Mouse (Mus musculus): ENCODE data around the gene Pard3b. TPM values are rescaled to one million over a fixed set of nuclear protein-coding genes. Genes with fewer than 3 reads are reported as not detected.

Pard3b gene
- polyA plus RNA-seq, 1 experiment from 2014 or later: 10.5 TPM

DNA sequence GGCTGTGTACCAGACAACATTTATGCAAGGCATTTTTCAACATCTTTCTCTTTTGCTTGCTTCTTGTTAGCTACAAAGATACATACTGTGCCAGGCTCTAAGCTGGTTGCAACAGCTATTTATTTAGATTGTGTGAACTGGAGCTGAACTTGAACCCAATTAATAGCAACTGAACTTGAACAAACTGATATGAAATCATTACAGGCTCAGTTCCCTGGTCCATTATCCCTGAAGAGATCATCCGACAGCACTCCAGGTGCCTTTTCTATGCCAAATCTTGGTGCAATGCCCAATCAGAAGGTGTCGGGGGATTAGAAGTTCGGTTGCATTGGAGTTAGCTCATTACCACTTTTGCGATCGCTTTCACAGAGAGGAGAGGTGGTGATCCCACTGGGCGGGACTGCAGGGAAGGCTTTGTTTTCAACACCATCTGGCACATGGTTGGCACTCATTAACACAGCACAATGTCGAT is 414.6 kb downstream of the Pard3b start:
- no peak overlapping the region for H3K27ac ChIP-seq (ENCODE audit: low read depth, low read length)
- H3K9ac ChIP-seq (ENCODE audit: low read depth, low read length): no peak overlapping the region
- no peak overlapping the region for H3K4me2 ChIP-seq
- WGBS (ENCODE audit: insufficient replicate concordance): 49% methylated on average over 7 of the region's 7 CpGs
- no peaks in the 10 kb centered on the region for H3K36me3 ChIP-seq (ENCODE audit: control insufficient read depth, insufficient read depth, low read length)
- no peaks in the 10 kb centered on the region for H3K4me1 ChIP-seq (ENCODE audit: control insufficient read depth, insufficient read depth, low read length)
- no peak for ATAC-seq (replicated peaks; ENCODE audit: insufficient number of reproducible peaks, low FRiP score, low TSS enrichment)
- H3K9me3 ChIP-seq (replicated peaks; ENCODE audit: control insufficient read depth, low read length): no peaks in the 10 kb centered on the region
- no peaks in the 10 kb centered on the region for H3K27me3 ChIP-seq (ENCODE audit: control insufficient read depth, insufficient read depth, low read length)
- no peak overlapping the region for H3K4me3 ChIP-seq (ENCODE audit: low read depth, low read length)

- H3K9ac ChIP-seq (ENCODE audit: low read depth, low read length): no peak overlapping the region
- H3K27ac ChIP-seq (ENCODE audit: low read depth, low read length): no peak overlapping the region
- ATAC-seq (replicated peaks; ENCODE audit: insufficient number of reproducible peaks, low FRiP score, low TSS enrichment): no peak
- no peak overlapping the region for H3K4me3 ChIP-seq (ENCODE audit: low read depth, low read length)
- 79% methylated on average over 6 of the region's 6 CpGs for whole genome bisulfite sequencing (ENCODE audit: insufficient replicate concordance)
- H3K27me3 ChIP-seq (ENCODE audit: control insufficient read depth, insufficient read depth, low read length): no peaks in the 10 kb centered on the region
- H3K9me3 ChIP-seq (replicated peaks; ENCODE audit: control insufficient read depth, low read length): no peaks in the 10 kb centered on the region
- H3K36me3 ChIP-seq (ENCODE audit: control insufficient read depth, insufficient read depth, low read length): no peaks in the 10 kb centered on the region
- no peaks in the 10 kb centered on the region for H3K4me1 ChIP-seq (ENCODE audit: control insufficient read depth, insufficient read depth, low read length)
- no peak overlapping the region for H3K4me2 ChIP-seq
Measured at GRCm38 (mm10) chr1:62055280-62055679, 416.7 kb downstream of the Pard3b start.

- Histone ChIP-seq H3K4me1 (ENCODE audit: control insufficient read depth, insufficient read depth, low read length) (no peaks in the 10 kb centered on the region), H3K9ac (ENCODE audit: low read depth, low read length) (no peak overlapping the region), H3K9me3 (replicated peaks; ENCODE audit: control insufficient read depth, low read length) (0 out of 2 replicates have a peak, but pooled peaks cover 7% of the 10 kb centered on the region), H3K4me2 (no peak overlapping the region), H3K27ac (ENCODE audit: low read depth, low read length) (no peak overlapping the region), H3K36me3 (ENCODE audit: control insufficient read depth, insufficient read depth, low read length) (no peaks in the 10 kb centered on the region), H3K27me3 (ENCODE audit: control insufficient read depth, insufficient read depth, low read length) (no peaks in the 10 kb centered on the region), H3K4me3 (ENCODE audit: low read depth, low read length) (no peak overlapping the region)
- no peak for ATAC-seq (replicated peaks; ENCODE audit: insufficient number of reproducible peaks, low FRiP score, low TSS enrichment)
- 75% methylated on average over 6 of the region's 6 CpGs for WGBS (ENCODE audit: insufficient replicate concordance)
Measured at GRCm38 (mm10) chr1:62070617-62071016, 432.0 kb downstream of the Pard3b start.

- Histone ChIP-seq H3K36me3 (ENCODE audit: control insufficient read depth, insufficient read depth, low read length) (no peaks in the 10 kb centered on the region), H3K4me3 (ENCODE audit: low read depth, low read length) (no peak overlapping the region), H3K9me3 (replicated peaks; ENCODE audit: control insufficient read depth, low read length) (0 out of 2 replicates have a peak, but pooled peaks cover 7% of the 10 kb centered on the region), H3K4me2 (no peak overlapping the region), H3K27me3 (ENCODE audit: control insufficient read depth, insufficient read depth, low read length) (no peaks in the 10 kb centered on the region), H3K27ac (ENCODE audit: low read depth, low read length) (no peak overlapping the region), H3K4me1 (ENCODE audit: control insufficient read depth, insufficient read depth, low read length) (no peaks in the 10 kb centered on the region), H3K9ac (ENCODE audit: low read depth, low read length) (no peak overlapping the region)
- WGBS (ENCODE audit: insufficient replicate concordance): 71% methylated on average over 7 of the region's 7 CpGs
- no peak for ATAC-seq (replicated peaks; ENCODE audit: insufficient number of reproducible peaks, low FRiP score, low TSS enrichment)
Measured at GRCm38 (mm10) chr1:62071139-62071538, 432.5 kb downstream of the Pard3b start.

DNA sequence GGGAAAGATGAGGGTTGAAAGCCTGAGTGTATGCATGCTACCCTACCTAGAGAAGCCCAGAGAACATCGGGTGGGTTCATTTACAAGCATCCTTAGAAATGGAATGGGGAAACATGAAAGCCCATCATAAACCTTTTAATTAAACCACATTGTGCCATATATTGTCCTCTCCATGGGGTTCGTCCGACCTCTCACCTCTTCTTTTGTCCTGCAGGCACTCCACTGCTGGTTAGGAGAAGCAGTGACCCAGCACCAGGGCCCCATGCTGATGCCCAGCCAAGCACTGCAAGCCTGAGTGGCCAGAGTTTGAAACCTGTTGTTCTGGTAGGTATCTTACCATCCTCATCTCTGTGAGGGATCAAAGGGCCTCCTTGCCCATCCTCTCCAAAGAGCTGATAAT is 437.5 kb downstream of the Pard3b start:
- ATAC-seq (replicated peaks; ENCODE audit: insufficient number of reproducible peaks, low FRiP score, low TSS enrichment): no peak
- 87% methylated on average over 3 of the region's 3 CpGs for WGBS (ENCODE audit: insufficient replicate concordance)
- H3K4me3 ChIP-seq (ENCODE audit: low read depth, low read length): no peak overlapping the region
- H3K4me1 ChIP-seq (ENCODE audit: control insufficient read depth, insufficient read depth, low read length): no peaks in the 10 kb centered on the region
- H3K9ac ChIP-seq (ENCODE audit: low read depth, low read length): no peak overlapping the region
- H3K27ac ChIP-seq (ENCODE audit: low read depth, low read length): no peak overlapping the region
- no peaks in the 10 kb centered on the region for H3K36me3 ChIP-seq (ENCODE audit: control insufficient read depth, insufficient read depth, low read length)
- H3K9me3 ChIP-seq (replicated peaks; ENCODE audit: control insufficient read depth, low read length): no peaks in the 10 kb centered on the region
- H3K4me2 ChIP-seq: no peak overlapping the region
- no peaks in the 10 kb centered on the region for H3K27me3 ChIP-seq (ENCODE audit: control insufficient read depth, insufficient read depth, low read length)

DNA sequence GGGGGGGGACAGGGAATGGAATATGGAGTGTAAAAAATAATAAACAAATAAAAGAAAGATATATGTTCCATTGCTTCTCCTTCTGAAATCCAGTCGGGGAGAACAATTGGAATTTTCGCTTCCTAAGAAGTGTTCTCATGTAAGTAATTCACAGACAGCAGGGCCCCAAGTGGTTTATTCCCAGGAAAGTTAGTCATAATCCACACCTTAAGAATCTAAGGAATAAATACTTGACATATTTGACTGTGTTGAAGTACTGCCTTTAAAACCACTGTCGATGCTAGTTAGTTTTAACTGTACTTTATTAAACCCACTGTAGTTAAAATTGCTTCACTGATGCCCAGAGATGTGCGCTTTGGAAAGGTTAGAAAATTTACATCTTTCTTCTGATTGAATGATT is 442.5 kb downstream of the Pard3b start:
- no peak for ATAC-seq (replicated peaks; ENCODE audit: insufficient number of reproducible peaks, low FRiP score, low TSS enrichment)
- no peak overlapping the region for H3K4me3 ChIP-seq (ENCODE audit: low read depth, low read length)
- no peaks in the 10 kb centered on the region for H3K9me3 ChIP-seq (replicated peaks; ENCODE audit: control insufficient read depth, low read length)
- no peak overlapping the region for H3K4me2 ChIP-seq
- WGBS (ENCODE audit: insufficient replicate concordance): 81% methylated on average over 4 of the region's 4 CpGs
- H3K27ac ChIP-seq (ENCODE audit: low read depth, low read length): no peak overlapping the region
- no peak overlapping the region for H3K9ac ChIP-seq (ENCODE audit: low read depth, low read length)
- peaks cover 2% of the 10 kb centered on the region; the same call in 1 of the 2 replicates for H3K4me1 ChIP-seq (ENCODE audit: control insufficient read depth, insufficient read depth, low read length)
- H3K27me3 ChIP-seq (ENCODE audit: control insufficient read depth, insufficient read depth, low read length): no peaks in the 10 kb centered on the region
- no peaks in the 10 kb centered on the region for H3K36me3 ChIP-seq (ENCODE audit: control insufficient read depth, insufficient read depth, low read length)

GRCm38 (mm10) chr1:62085995-62086394 is 447.4 kb downstream of the Pard3b start:
- 49% methylated on average over 6 of the region's 6 CpGs for WGBS (ENCODE audit: insufficient replicate concordance)
- H3K27ac ChIP-seq (ENCODE audit: low read depth, low read length): no peak overlapping the region
- H3K9ac ChIP-seq (ENCODE audit: low read depth, low read length): no peak overlapping the region
- no peak overlapping the region for H3K4me3 ChIP-seq (ENCODE audit: low read depth, low read length)
- no peak for ATAC-seq (replicated peaks; ENCODE audit: insufficient number of reproducible peaks, low FRiP score, low TSS enrichment)
- H3K9me3 ChIP-seq (replicated peaks; ENCODE audit: control insufficient read depth, low read length): no peaks in the 10 kb centered on the region
- H3K27me3 ChIP-seq (ENCODE audit: control insufficient read depth, insufficient read depth, low read length): no peaks in the 10 kb centered on the region
- no peaks in the 10 kb centered on the region for H3K36me3 ChIP-seq (ENCODE audit: control insufficient read depth, insufficient read depth, low read length)
- H3K4me2 ChIP-seq: no peak overlapping the region
- H3K4me1 ChIP-seq (ENCODE audit: control insufficient read depth, insufficient read depth, low read length): peaks cover 2% of the 10 kb centered on the region; the same call in 1 of the 2 replicates

DNA sequence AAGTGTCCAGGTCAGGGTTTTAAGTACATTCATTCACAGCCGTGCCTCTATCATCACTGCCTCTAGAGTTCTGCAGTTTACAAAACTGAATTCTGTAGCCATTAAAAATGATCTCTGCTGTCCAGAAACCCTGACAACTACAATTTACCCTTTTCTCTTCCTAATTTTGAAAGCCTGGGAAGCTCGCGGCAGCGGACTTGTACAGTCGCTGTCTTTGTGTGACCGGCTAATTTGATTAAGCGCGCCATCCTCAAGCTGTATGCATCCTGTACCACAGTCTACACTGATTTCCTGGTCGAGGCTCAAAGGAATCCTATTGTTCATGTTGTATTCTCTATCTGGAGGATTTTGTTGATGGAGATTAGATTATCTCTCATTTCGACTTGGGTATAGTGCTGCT is 448.8 kb downstream of the Pard3b start:
- 76% methylated on average over 10 of the region's 10 CpGs for WGBS (ENCODE audit: insufficient replicate concordance)
- H3K4me2 ChIP-seq: no peak overlapping the region
- H3K36me3 ChIP-seq (ENCODE audit: control insufficient read depth, insufficient read depth, low read length): no peaks in the 10 kb centered on the region
- no peaks in the 10 kb centered on the region for H3K9me3 ChIP-seq (replicated peaks; ENCODE audit: control insufficient read depth, low read length)
- no peak overlapping the region for H3K27ac ChIP-seq (ENCODE audit: low read depth, low read length)
- no peak overlapping the region for H3K9ac ChIP-seq (ENCODE audit: low read depth, low read length)
- ATAC-seq (replicated peaks; ENCODE audit: insufficient number of reproducible peaks, low FRiP score, low TSS enrichment): no peak
- no peak overlapping the region for H3K4me3 ChIP-seq (ENCODE audit: low read depth, low read length)
- H3K27me3 ChIP-seq (ENCODE audit: control insufficient read depth, insufficient read depth, low read length): no peaks in the 10 kb centered on the region
- H3K4me1 ChIP-seq (ENCODE audit: control insufficient read depth, insufficient read depth, low read length): peaks cover 2% of the 10 kb centered on the region; the same call in 1 of the 2 replicates

DNA sequence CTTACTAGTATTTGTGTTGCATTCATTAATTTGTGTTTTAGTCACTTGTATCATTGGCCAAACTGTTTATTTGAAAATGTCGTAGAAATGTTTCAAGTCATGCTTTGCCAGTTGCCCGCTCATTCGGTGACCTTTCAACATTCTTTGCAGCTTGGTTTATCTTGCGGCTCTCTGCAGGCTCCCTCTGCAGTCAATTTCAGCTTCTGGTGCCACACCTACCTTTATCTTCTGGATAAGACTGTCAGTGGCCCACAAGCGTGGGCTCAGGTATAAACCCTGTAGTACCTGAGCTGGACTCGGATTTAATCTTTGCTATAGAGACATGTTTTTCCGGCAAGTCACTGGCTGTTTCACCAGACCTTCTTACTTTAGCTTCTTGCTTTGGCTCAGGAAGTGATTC is 456.3 kb downstream of the Pard3b start:
- Histone ChIP-seq H3K4me1 (ENCODE audit: control insufficient read depth, insufficient read depth, low read length) (no peaks in the 10 kb centered on the region), H3K36me3 (ENCODE audit: control insufficient read depth, insufficient read depth, low read length) (no peaks in the 10 kb centered on the region), H3K4me2 (no peak overlapping the region), H3K9me3 (replicated peaks; ENCODE audit: control insufficient read depth, low read length) (no peaks in the 10 kb centered on the region), H3K27ac (ENCODE audit: low read depth, low read length) (no peak overlapping the region), H3K9ac (ENCODE audit: low read depth, low read length) (no peak overlapping the region), H3K27me3 (ENCODE audit: control insufficient read depth, insufficient read depth, low read length) (no peaks in the 10 kb centered on the region), H3K4me3 (ENCODE audit: low read depth, low read length) (no peak overlapping the region)
- ATAC-seq (replicated peaks; ENCODE audit: insufficient number of reproducible peaks, low FRiP score, low TSS enrichment): no peak
- WGBS (ENCODE audit: insufficient replicate concordance): 41% methylated on average over 7 of the region's 7 CpGs
